Mouse (Mus musculus): ENCODE data around the gene Fkbp10. TPM values are rescaled to one million over a fixed set of nuclear protein-coding genes. Genes with fewer than 3 reads are reported as not detected.

Gene Fkbp10
- total RNA-seq (2023) = not detected

DNA sequence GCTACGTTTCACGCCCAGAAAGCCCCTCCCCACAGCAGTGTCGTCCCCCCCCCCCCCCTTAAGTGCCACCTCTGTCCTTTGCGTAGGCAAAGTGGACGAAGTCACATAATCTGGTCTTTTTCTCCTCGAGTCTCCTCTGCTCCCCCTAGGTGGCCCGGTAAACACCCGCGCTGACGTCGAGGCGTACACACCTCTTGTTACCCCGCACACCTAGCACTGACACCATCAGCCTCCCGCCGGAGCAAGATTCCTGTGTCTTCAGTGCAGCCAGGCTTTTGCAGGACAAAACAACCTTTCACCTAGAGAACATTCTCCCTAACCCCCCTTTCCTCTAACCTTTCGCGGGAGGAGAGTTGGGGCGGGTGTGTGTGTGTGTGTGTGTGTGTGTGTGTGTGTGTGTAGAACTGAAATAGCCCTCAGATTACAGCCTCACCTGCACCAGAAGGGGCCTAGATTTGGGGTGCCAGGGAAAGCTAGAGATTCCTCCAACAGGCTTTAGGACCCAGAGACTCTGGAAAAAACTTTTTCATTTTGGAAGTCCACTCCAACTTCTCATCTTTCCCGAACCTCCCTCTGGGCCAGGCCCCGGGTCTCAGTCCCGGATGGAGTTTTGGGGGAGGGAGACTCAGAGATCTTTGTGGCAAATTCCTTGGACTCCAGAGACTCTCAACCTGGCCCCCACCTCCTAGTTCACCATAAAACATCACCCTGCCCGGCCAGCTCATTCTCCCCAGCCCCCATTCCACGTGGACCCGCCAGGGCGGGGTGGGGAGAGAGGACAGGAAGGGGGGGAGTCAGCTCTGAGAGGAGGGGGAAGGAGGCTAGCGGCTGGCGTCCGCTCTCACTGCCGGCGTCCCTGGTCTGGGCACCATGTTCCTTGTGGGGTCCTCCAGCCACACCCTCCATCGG, at the start of gene Fkbp10:
Fkbp10 (plus strand) TSS at position 784 of the 909 bp plus-strand sequence.

DNA sequence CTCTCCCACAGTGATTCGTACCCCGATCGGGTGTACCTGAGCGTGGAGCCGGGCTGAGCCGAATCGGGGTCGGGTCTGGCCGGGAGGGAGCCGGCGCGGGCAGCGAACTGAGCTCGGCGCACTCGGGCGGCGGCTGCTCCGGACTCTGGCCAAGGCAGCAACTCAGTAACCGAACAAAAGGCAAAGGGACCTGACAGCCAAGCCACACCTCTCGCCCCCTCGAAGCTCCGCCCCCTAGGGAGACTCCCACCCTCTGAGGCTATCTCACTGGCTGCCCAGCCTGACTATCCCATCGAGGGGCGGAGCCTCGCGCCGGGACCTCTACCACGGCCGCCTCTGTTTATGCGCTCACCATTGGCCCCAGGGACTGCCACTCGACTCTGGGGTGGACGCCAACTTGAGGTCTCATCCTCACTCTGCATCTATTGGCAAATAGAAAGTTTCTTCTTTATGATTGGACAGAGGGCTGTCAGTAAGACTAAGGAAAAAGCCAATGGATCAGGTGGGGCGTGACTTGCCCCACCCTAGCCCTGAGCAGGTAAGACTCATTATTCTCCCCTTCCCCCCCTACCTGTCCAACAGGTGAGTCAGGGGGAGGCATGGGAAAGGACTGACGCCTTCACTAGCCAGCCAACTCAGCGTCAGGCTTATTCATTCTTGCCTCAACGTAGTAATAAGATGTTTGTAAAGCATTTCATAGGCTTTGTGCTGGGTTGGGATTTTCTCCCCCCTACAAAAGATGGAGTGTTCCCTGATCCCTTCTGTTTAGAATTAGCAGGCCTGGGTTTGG, 17.7 kb upstream of the Fkbp10 start, which contains the start of gene Jup:
Jup (minus strand) TSS at position 164 of the 790 bp plus-strand sequence.

DNA sequence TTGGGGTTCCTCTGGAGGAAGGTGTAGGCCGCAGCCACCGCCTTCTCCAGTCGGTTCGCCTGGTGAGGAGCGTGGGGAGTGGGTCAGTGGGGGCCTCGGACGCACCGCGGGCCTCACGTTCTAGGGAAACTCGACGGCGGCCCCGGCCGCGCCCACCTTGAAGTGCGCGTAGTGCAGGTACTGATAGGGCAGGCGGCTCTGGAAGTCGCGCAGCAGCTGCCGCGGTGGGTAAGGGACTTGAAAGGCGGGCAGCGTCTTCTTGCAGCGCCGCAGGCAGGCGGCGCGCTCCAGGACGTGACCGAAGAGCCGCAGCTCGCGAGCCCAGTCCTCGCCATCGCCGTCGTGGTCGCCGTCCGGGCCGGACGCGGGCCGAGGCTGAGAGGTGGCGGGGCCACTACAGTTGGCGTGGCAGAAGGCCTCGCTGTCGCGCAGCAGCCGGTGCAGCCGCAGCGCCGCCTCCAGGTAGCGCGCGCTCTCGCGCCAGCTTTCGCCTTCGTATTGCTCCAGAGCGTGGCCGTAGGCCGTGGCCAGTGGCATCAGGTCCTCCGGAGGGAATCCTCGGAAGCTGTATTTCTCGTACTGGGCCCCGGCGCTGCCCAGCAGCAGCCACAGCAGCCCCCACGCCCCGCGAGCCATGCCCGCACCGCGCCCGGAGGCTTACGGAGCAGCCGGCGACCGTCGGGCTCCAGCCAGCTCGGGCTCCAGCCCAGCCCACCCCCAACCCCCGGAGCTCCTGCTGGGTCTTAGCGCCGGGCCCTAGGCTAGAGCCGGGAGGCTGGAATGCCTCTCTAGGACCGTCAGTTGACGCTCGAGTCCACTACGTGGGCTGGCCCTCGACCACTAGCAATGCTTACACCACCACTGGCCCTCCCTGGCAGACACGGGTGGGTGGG, 1.2 kb upstream of the Fkbp10 start, which contains the start of gene P3h4:
P3h4 (minus strand) TSS at position 816 of the 893 bp plus-strand sequence.

DNA sequence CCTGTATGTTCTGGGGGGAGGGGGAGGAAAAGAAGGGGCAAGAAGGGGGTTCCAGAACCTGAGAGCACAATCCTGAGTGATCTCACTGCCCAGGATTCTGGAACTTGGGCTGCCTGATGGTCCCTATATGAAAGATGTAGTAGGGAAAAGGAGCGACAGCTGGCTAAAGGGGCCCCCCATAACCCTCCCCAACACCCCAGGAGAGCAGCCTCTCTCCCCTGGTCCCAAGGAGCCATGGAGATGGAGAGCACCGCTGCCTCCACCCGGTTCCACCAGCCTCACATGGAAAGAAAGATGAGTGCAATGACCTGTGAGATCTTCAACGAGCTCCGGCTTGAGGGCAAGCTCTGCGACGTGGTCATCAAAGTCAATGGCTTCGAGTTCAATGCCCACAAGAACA, 26.3 kb downstream of the Fkbp10 start, which contains the start of the genes Nt5c3b and Klhl10:
Nt5c3b (minus strand) TSS at position 12 of the 400 bp plus-strand sequence.
Klhl10 (plus strand) TSS at position 121 of the 400 bp plus-strand sequence.

DNA sequence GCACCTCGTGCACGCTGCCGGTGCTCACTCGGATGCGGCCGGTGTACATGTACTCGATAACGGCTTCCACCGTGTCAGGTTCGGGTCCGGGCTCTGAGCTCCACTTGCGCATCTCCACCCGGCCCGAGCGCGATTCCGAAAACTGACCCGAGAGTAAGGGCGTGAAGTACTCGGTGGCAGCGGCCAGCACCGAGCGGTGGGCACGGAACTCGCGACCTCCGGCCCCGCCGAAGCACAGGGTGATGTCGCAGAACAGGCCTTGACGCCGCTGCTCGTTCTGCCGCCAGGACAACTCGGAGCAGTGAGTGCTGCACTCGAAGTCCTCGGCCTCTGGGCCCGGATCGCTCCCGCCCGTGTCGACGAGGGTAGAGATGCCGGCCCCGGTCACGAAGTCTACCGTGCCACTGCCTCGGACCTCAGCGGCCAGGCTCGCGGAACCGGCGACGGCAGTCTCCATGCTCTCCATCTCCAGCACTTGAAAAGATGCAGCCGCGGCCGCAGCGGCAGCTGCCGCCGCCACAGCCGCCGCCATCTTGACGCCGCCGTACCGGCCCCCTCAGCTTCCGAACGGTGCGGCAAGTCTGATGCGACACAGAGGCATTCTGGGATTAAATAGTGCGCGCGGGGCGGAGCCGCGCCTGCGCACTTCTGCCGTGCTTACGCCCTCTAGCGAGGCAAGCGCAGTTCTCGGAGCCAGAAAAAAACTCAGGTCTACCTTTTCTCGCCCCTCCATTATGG, 56.9 kb downstream of the Fkbp10 start, which contains the start of gene Klhl11:
Klhl11 (minus strand) TSS at position 545 of the 738 bp plus-strand sequence.

Other genes with a start within 250 kb of the Fkbp10 start
- not detected for gene Krt9, start 222.5 kb upstream of the Fkbp10 start, total RNA-seq (2023)
- gene Krt14, start 208.1 kb upstream of the Fkbp10 start, total RNA-seq (2023) = not detected
- gene Krt16, start 166.8 kb upstream of the Fkbp10 start, total RNA-seq (2023) = not detected
- gene Krt17, start 154.7 kb upstream of the Fkbp10 start, total RNA-seq (2023) = not detected
- gene Krt42, start 145.8 kb upstream of the Fkbp10 start, total RNA-seq (2023) = not detected
- 1,000 to 10,000 TPM; 2,050 to 2,242 TPM for gene Eif1, start 95.8 kb upstream of the Fkbp10 start, total RNA-seq (2023)
- not detected for gene Gast, start 81.3 kb upstream of the Fkbp10 start, total RNA-seq (2023)
- 1 to 10 TPM; 1.6 to 2.4 TPM for gene Hap1, start 59.6 kb upstream of the Fkbp10 start, total RNA-seq (2023)
- 10 to 100 TPM; 13.3 to 14.9 TPM for gene Jup, start 17.9 kb upstream of the Fkbp10 start, total RNA-seq (2023)
- gene P3h4, start 861 bp upstream of the Fkbp10 start, total RNA-seq (2023) = not detected
- 10 to 100 TPM; 61.1 to 67.3 TPM for gene Nt5c3b, start 26.1 kb downstream of the Fkbp10 start, total RNA-seq (2023)
- 1 to 10 TPM; 2.2 to 2.8 TPM for gene Klhl10, start 26.2 kb downstream of the Fkbp10 start, total RNA-seq (2023)
- gene Klhl11, start 57.0 kb downstream of the Fkbp10 start, total RNA-seq (2023) = 10 to 100 TPM; 26.9 to 29.7 TPM
- 100 to 1,000 TPM; 147 to 175 TPM for gene Acly, start 112.3 kb downstream of the Fkbp10 start, total RNA-seq (2023)
- gene Ttc25, start 129.9 kb downstream of the Fkbp10 start, total RNA-seq (2023) = 1 to 10 TPM in 1 of 2 experiments, under 1 TPM in 1; 0.49 to 1.1 TPM
- gene Cnp, start 159.2 kb downstream of the Fkbp10 start, total RNA-seq (2023) = 100 to 1,000 TPM; 194 to 195 TPM
- gene Nkiras2, start 203.5 kb downstream of the Fkbp10 start, total RNA-seq (2023) = 10 to 100 TPM; 26.7 to 31.0 TPM
- gene Dnajc7, start 204.5 kb downstream of the Fkbp10 start, total RNA-seq (2023) = 100 to 1,000 TPM; 510 to 568 TPM